Mouse (Mus musculus) heart, postnatal 0 days (tissue): ENCODE results near the gene Rab4b. TPM values are rescaled to one million over a fixed set of nuclear protein-coding genes. Genes with fewer than 3 reads are reported as not detected.

Experiments
- ATAC-seq: fragments of 200-750 bp; cut with Nextera tagmentation; 2 replicates; pipeline ENCODE4 v1.8.0; 2017; ENCODE audit warnings: low read depth, moderate number of reproducible peaks, moderate library complexity; ENCODE audit not compliant: insufficient read depth
- DNase-seq: peaks from one replicate; pipeline ENCODE4 v3.0.0-alpha.2; 2016; ENCODE audit warnings: low spot score
- H3K27ac ChIP-seq: fragments of 300-500 bp; sonication (generic); 2 replicates; pipeline ENCODE4 v1.5.1; 2014; ENCODE audit warnings: low read depth, mild to moderate bottlenecking
- H3K27me3 ChIP-seq: fragments of 300-500 bp; sonication (generic); 2 replicates; pipeline ENCODE4 v1.6.1; 2014; ENCODE audit warnings: low read length, mixed read lengths; ENCODE audit not compliant: control insufficient read depth, insufficient read depth
- H3K36me3 ChIP-seq: fragments of 300-500 bp; sonication (generic); replicated peaks from 2 replicates; pipeline ENCODE4 v1.6.1; 2014; ENCODE audit warnings: low read length, mixed read lengths; ENCODE audit not compliant: control insufficient read depth, insufficient read depth
- H3K4me1 ChIP-seq: fragments of 300-500 bp; sonication (generic); 2 replicates; pipeline ENCODE4 v1.6.1; 2014; ENCODE audit warnings: antibody characterized with exemption; ENCODE audit not compliant: control insufficient read depth, insufficient read depth
- H3K4me2 ChIP-seq: fragments of 300-500 bp; sonication (generic); 2 replicates; pipeline ENCODE4 v1.6.1; 2014; ENCODE audit warnings: low read depth, mild to moderate bottlenecking, low read length, moderate library complexity
- H3K4me3 ChIP-seq: fragments of 300-500 bp; sonication (generic); 2 replicates; pipeline ENCODE4 v1.5.1; 2014; ENCODE audit warnings: low read depth, low read length
- H3K9ac ChIP-seq: fragments of 300-500 bp; sonication (generic); replicated peaks from 2 replicates; pipeline ENCODE4 v1.6.1; 2014; ENCODE audit warnings: low read depth, low read length, mixed read lengths
- H3K9me3 ChIP-seq: fragments of 300-500 bp; sonication (generic); replicated peaks from 2 replicates; pipeline ENCODE4 v1.6.1; 2016; ENCODE audit warnings: low read length; ENCODE audit not compliant: control insufficient read depth
- CTCF ChIP-seq: IDR thresholded peaks from 2 replicates; pipeline ENCODE4 v1.5.1; 2016; ENCODE audit warnings: antibody characterized with exemption, control low read depth, low read depth
- EP300 ChIP-seq: IDR thresholded peaks from 2 replicates; pipeline ENCODE4 v1.6.1; 2016; ENCODE audit warnings: antibody characterized with exemption, low read depth
- WGBS: fragments of 180-500 bp; shearing (Covaris S2); extraction: QIAGEN DNeasy Blood & Tissue Kit; methylation state at CpG from one replicate; pipeline ENCODE4 v1.1.7; 2014; 5-methylcytosine and 5-hydroxymethylcytosine counted together
- microRNA counts: library from miRNA; unstranded; fragments of <30 nt; microRNA quantifications from one replicate; lab custom pipeline; 2015
- microRNA-seq: library from miRNA; unstranded; fragments of <30 nt; microRNA quantifications from one replicate; pipeline ENCODE4, GENCODE M21; 2016
- polyA plus RNA-seq: library from polyadenylated mRNA; unstranded; fragments of >200 nt; fragmentation: Nextera tagmentation; extraction: Ambion mirVana; gene quantifications from 2 replicates; pipeline ENCODE4 v1.2.1, GENCODE M21; 2015
- total RNA-seq: library from RNA; depleted of rRNA; stranded (reverse); fragments of >200 nt; gene quantifications from 2 replicates; pipeline ENCODE4 v1.2.3, GENCODE M21; 2014; ENCODE audit warnings: low replicate concordance; rRNA removed

The Rab4b gene
- total and polyA plus RNA-seq, 2 experiments from 2014 or later: 45.9 to 74.2 TPM

DNA sequence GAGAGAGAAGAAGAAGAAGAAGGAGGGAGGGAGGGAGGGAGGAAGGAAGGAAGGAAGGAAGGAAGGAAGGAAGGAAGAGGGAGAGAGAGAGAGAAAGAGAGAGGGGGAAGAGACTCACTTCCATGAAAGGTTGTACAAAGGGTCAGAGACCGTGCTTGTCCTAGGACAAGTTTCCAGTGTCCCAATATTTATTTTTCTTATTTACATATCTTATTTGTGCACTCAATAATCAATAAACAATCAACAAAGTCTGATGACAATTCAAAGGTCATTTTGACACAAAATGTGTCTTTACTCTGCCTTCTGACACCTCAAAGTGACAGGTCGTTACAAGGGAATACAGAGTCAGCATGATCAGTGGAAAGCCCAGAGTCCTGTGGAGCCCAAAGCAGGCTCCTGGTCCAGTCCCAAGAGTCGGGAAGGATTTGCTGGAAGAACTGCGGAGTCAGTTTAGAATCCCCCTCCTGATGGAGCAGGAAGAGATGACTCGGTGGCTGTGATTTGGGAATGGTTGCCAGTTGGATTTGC is 54.3 kb downstream of the Rab4b start:
- TF ChIP-seq EP300 (no peak), CTCF (no peak)
- no peak overlapping the region for H3K27ac ChIP-seq
- H3K9ac ChIP-seq: no peak overlapping the region
- WGBS: 62% methylated on average over 5 of the region's 5 CpGs
- no peaks in the 10 kb centered on the region for H3K36me3 ChIP-seq
- no peaks in the 10 kb centered on the region for H3K9me3 ChIP-seq
- no peaks in the 10 kb centered on the region for H3K4me1 ChIP-seq
- ATAC-seq (no peak), DNase-seq (no peak)
- H3K4me2 ChIP-seq: no peak overlapping the region
- H3K27me3 ChIP-seq: no peaks in the 10 kb centered on the region
- H3K4me3 ChIP-seq: no peak overlapping the region

DNA sequence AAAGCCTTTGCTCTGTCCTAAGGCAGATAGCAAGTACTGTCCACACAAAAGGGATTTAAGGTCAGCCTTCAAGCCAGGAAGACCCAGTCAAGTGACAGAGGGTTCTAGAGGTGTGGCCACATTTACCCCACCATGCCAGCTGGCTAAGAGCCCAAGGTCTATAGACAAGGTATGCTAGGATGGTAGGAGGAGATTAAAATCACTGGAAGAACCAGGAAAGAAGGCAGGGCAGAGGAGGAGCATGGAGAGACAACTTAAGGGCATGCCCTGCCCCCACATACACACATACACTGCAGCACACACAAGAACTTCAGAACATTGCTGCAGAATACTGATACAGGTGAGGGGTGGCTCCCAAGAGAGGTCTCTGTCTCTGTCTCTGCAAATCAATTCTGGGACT is 59.0 kb downstream of the Rab4b start, which contains the start of gene Cyp2f2:
Gene Cyp2f2 (plus strand): TSS at position 234 of the 400 bp plus-strand sequence.
- no peaks in the 10 kb centered on the region for H3K27me3 ChIP-seq
- ATAC-seq: no peak

More for the DNA sequence above, 59.0 kb downstream of the Rab4b start, which contains the start of gene Cyp2f2:
- no peak within 1 kb of the TSS for H3K4me2 ChIP-seq
- no peak within 1 kb of the TSS for H3K27ac ChIP-seq
- TF ChIP-seq EP300 (no peak), CTCF (no peak)
- H3K36me3 ChIP-seq: no peaks in the 10 kb centered on the region
- H3K4me1 ChIP-seq: no peaks in the 10 kb centered on the region
- DNase-seq: no peak
- H3K9ac ChIP-seq: no peak within 1 kb of the TSS
- H3K9me3 ChIP-seq: no peaks in the 10 kb centered on the region
- H3K4me3 ChIP-seq: no peak within 1 kb of the TSS

MicroRNA genes within 50 kb of the gene (microRNA counts, 519-probe panel; counts per million panel counts)
- not detected for microRNA mmu-miR-1191 (lab: Ali Mortazavi, UCI)

Small RNAs within 50 kb of the gene (microRNA-seq; reads per million reads assigned to microRNA genes)
- gene Mir1191 (not detected), gene Mir3101 (0.54 reads per million)

Other genes with a start within 250 kb of the Rab4b start
- gene Cyp2a22, start 239.5 kb downstream of the Rab4b start, total RNA-seq: not detected in 2 replicates
- gene Cyp2a22, start 239.5 kb downstream of the Rab4b start, polyA plus RNA-seq: not detected in 2 replicates
- gene Cyp2a12, start 149.8 kb downstream of the Rab4b start, total RNA-seq: not detected in 2 replicates
- not detected in 2 replicates for gene Cyp2a12, start 149.8 kb downstream of the Rab4b start, polyA plus RNA-seq
- 5.4 TPM in 1 of 2 replicates, not detected in the other for gene Cyp2f2, start 59.0 kb downstream of the Rab4b start, total RNA-seq
- gene Cyp2f2, start 59.0 kb downstream of the Rab4b start, polyA plus RNA-seq: 0.05 and 14.2 TPM in 2 replicates
- not detected in 2 replicates for gene Cyp2t4, start 25.2 kb downstream of the Rab4b start, total RNA-seq
- gene Cyp2t4, start 25.2 kb downstream of the Rab4b start, polyA plus RNA-seq: not detected in 2 replicates
- 71.5 and 76.5 TPM in 2 replicates for gene Egln2, start 12.1 kb downstream of the Rab4b start, total RNA-seq
- gene Egln2, start 12.1 kb downstream of the Rab4b start, polyA plus RNA-seq: 42.1 and 42.8 TPM in 2 replicates
- gene Gm21983, start 2.2 kb upstream of the Rab4b start, total RNA-seq: not detected in 2 replicates
- 0.15 TPM in 1 of 2 replicates, not detected in the other for gene Gm21983, start 2.2 kb upstream of the Rab4b start, polyA plus RNA-seq
- not detected in 2 replicates for gene Mia, start 2.3 kb upstream of the Rab4b start, total RNA-seq
- gene Mia, start 2.3 kb upstream of the Rab4b start, polyA plus RNA-seq: 0.25 and 0.38 TPM in 2 replicates
- 1.8 and 4.8 TPM in 2 replicates for gene BC024978, start 16.9 kb upstream of the Rab4b start, total RNA-seq
- 2.0 and 2.1 TPM in 2 replicates for gene BC024978, start 16.9 kb upstream of the Rab4b start, polyA plus RNA-seq
- gene Snrpa, start 17.4 kb upstream of the Rab4b start, total RNA-seq: 78.2 and 79.4 TPM in 2 replicates
- gene Snrpa, start 17.4 kb upstream of the Rab4b start, polyA plus RNA-seq: 60.5 and 69.3 TPM in 2 replicates
- 5.8 and 14.7 TPM in 2 replicates for gene Itpkc, start 49.8 kb upstream of the Rab4b start, total RNA-seq
- 1.2 and 1.3 TPM in 2 replicates for gene Itpkc, start 49.8 kb upstream of the Rab4b start, polyA plus RNA-seq
- 5.8 and 7.2 TPM in 2 replicates for gene Coq8b, start 54.1 kb upstream of the Rab4b start, total RNA-seq
- gene Coq8b, start 54.1 kb upstream of the Rab4b start, polyA plus RNA-seq: 10.1 and 11.0 TPM in 2 replicates
- gene Numbl, start 79.5 kb upstream of the Rab4b start, total RNA-seq: 15.9 and 23.5 TPM in 2 replicates
- 5.6 and 6.2 TPM in 2 replicates for gene Numbl, start 79.5 kb upstream of the Rab4b start, polyA plus RNA-seq
- gene Ltbp4, start 158.8 kb upstream of the Rab4b start, total RNA-seq: 150 TPM in 2 replicates
- gene Ltbp4, start 158.8 kb upstream of the Rab4b start, polyA plus RNA-seq: 56.9 and 61.7 TPM in 2 replicates
- 16.7 and 21.0 TPM in 2 replicates for gene Shkbp1, start 177.1 kb upstream of the Rab4b start, total RNA-seq
- 14.2 and 18.3 TPM in 2 replicates for gene Shkbp1, start 177.1 kb upstream of the Rab4b start, polyA plus RNA-seq
- 2.0 TPM in 1 of 2 replicates, not detected in the other for gene Gm20479, start 178.5 kb upstream of the Rab4b start, total RNA-seq
- gene Gm20479, start 178.5 kb upstream of the Rab4b start, polyA plus RNA-seq: 0.46 TPM in 1 of 2 replicates, not detected in the other